Comparison of ENCODE assay signal across 26 mouse cellular contexts in genomic region chr12:76994766-76995165, GRCm38 (mm10).
"Had no signal": no experiment of that assay in that cellular context is flagged by ENCODE, and none has a peak within 500 bp of the region (broad histone marks: within the 10 kb centered on the region; RNA-seq: fewer than 3 reads in every experiment).

No protein-coding gene starts in this region.

- H3K4me3 ChIP-seq: embryonic facial prominence, embryonic 10.5 days; embryonic facial prominence, embryonic 12.5 days; embryonic facial prominence, embryonic 13.5 days; embryonic facial prominence, embryonic 15.5 days; erythroblast, embryonic 14.5 days; forebrain, embryonic 10.5 days; forebrain, embryonic 12.5 days; forebrain, embryonic 13.5 days; forebrain, embryonic 15.5 days; gastrocnemius, adult 2 months; heart, adult 2 months; heart, embryonic 10.5 days had no signal

- H3K27ac ChIP-seq: embryonic facial prominence, embryonic 10.5 days; embryonic facial prominence, embryonic 12.5 days; embryonic facial prominence, embryonic 13.5 days; embryonic facial prominence, embryonic 15.5 days; forebrain, embryonic 10.5 days; forebrain, embryonic 12.5 days; forebrain, embryonic 13.5 days; forebrain, embryonic 15.5 days; gastrocnemius, adult 2 months; heart, adult 2 months; heart, embryonic 10.5 days had no signal

- H3K27me3 ChIP-seq: embryonic facial prominence, embryonic 12.5 days; embryonic facial prominence, embryonic 15.5 days; forebrain, embryonic 12.5 days; forebrain, embryonic 15.5 days had no signal

- ATAC-seq: forebrain, embryonic 13.5 days; forebrain, embryonic 14.5 days; forebrain, embryonic 15.5 days; forebrain, embryonic 16.5 days; forebrain, postnatal 0 days had no signal

- H3K36me3 ChIP-seq: embryonic facial prominence, embryonic 10.5 days; embryonic facial prominence, embryonic 12.5 days; embryonic facial prominence, embryonic 13.5 days; embryonic facial prominence, embryonic 15.5 days; forebrain, embryonic 10.5 days; forebrain, embryonic 12.5 days; forebrain, embryonic 15.5 days; heart, embryonic 10.5 days had no signal

- H3K9ac ChIP-seq: embryonic facial prominence, embryonic 12.5 days; embryonic facial prominence, embryonic 13.5 days; embryonic facial prominence, embryonic 15.5 days; forebrain, embryonic 12.5 days; forebrain, embryonic 13.5 days; forebrain, embryonic 15.5 days; forebrain, postnatal 0 days had no signal

- DNase-seq: cerebellum, postnatal 10 days; cerebellum, postnatal 14 days; cerebellum, postnatal 25 days; cerebellum, postnatal 36 days; embryo, embryonic 11 days; forebrain, postnatal 0 days; gastrocnemius, adult 2 months; gastrocnemius, postnatal 10 days; gastrocnemius, postnatal 14 days; gastrocnemius, postnatal 25 days; gastrocnemius, postnatal 36 days; heart, adult 11 months; heart, adult 18-20 months; heart, adult 2 months had no signal

- H3K4me1 ChIP-seq: embryonic facial prominence, embryonic 12.5 days; embryonic facial prominence, embryonic 13.5 days; embryonic facial prominence, embryonic 15.5 days; forebrain, embryonic 10.5 days; forebrain, embryonic 12.5 days; forebrain, embryonic 13.5 days; forebrain, embryonic 15.5 days; heart, embryonic 10.5 days had no signal

- H3K9me3 ChIP-seq: embryonic facial prominence, embryonic 10.5 days; embryonic facial prominence, embryonic 12.5 days; embryonic facial prominence, embryonic 13.5 days; embryonic facial prominence, embryonic 15.5 days; forebrain, embryonic 10.5 days; forebrain, embryonic 12.5 days; forebrain, embryonic 13.5 days; forebrain, embryonic 15.5 days; heart, embryonic 10.5 days had no signal

- H3K4me2 ChIP-seq: embryonic facial prominence, embryonic 12.5 days; embryonic facial prominence, embryonic 13.5 days; embryonic facial prominence, embryonic 15.5 days; forebrain, embryonic 12.5 days; forebrain, embryonic 13.5 days; forebrain, embryonic 15.5 days had no signal
